In genomic region chr12:27391652-27392305, GRCm38 (mm10) we compare ENCODE assay signal across 18 mouse cellular contexts. TPM values are rescaled to one million over a fixed set of nuclear protein-coding genes. Genes with fewer than 3 reads are reported as not detected.
DNase-seq lines count a peak whose midpoint lies in the region; ATAC-seq and TF ChIP-seq lines count a peak whose summit lies in the region.
"Had no signal": no experiment of that assay in that cellular context is flagged by ENCODE, and none has a peak within 500 bp of the region (broad histone marks: within the 10 kb centered on the region; RNA-seq: fewer than 3 reads in every experiment).

No protein-coding gene starts in this region.

- DNase-seq in forebrain, embryonic 14.5 days (ENCODE audit: low spot score): peak; percentile 31
- peak; percentile 69 for DNase-seq in lung, postnatal 0 days (ENCODE audit: low spot score)
- DNase-seq in lung, postnatal 36 days: no peak
- no peak for DNase-seq in spleen, adult 18-20 months
- DNase-seq in retina, embryonic 14.5 days (ENCODE audit: low spot score): no peak
- DNase-seq: adrenal gland, adult 8-10 months; B cell, adult 2 months; cerebellum, adult 9-10 months; gastrocnemius, postnatal 25 days; retina, postnatal 1 day had no signal

- ATAC-seq in forebrain, embryonic 14.5 days: no peak
- no peak for ATAC-seq in forebrain, embryonic 12.5 days (ENCODE audit: low FRiP score)
- peak; percentile 64 for ATAC-seq in lung, postnatal 0 days
- ATAC-seq in embryonic facial prominence, embryonic 12.5 days (ENCODE audit: insufficient number of reproducible peaks, insufficient read depth, low FRiP score, low TSS enrichment): 0 out of 2 replicates have a peak, but pooled peaks have one; percentile 22
- 0 out of 2 replicates have a peak, but pooled peaks have one; percentile 58 for ATAC-seq in limb, embryonic 15.5 days (ENCODE audit: insufficient number of reproducible peaks, low FRiP score, low TSS enrichment, low read depth)
- ATAC-seq: liver, embryonic 12.5 days had no signal

- no peak overlapping the region for H3K4me3 ChIP-seq in forebrain, embryonic 14.5 days (ENCODE audit: low read depth, low read length)
- H3K4me3 ChIP-seq in forebrain, embryonic 12.5 days (replicated peaks): no peak overlapping the region
- H3K4me3 ChIP-seq in lung, postnatal 0 days (ENCODE audit: low read depth, low read length): no peak overlapping the region
- no peak overlapping the region for H3K4me3 ChIP-seq in embryonic facial prominence, embryonic 12.5 days
- no peak overlapping the region for H3K4me3 ChIP-seq in limb, embryonic 15.5 days
- H3K4me3 ChIP-seq: embryonic facial prominence, embryonic 13.5 days; kidney, embryonic 15.5 days; liver, embryonic 12.5 days; neural tube, embryonic 15.5 days had no signal

- H3K4me1 ChIP-seq in forebrain, embryonic 14.5 days (ENCODE audit: control insufficient read depth, insufficient read depth, low read length): peaks cover 4% of the 10 kb centered on the region; the same call in 1 of the 2 replicates
- H3K4me1 ChIP-seq in forebrain, embryonic 12.5 days: peaks cover 6% of the 10 kb centered on the region
- no peaks in the 10 kb centered on the region for H3K4me1 ChIP-seq in lung, postnatal 0 days (ENCODE audit: insufficient read depth, low read depth, low read length)
- H3K4me1 ChIP-seq in embryonic facial prominence, embryonic 12.5 days: peaks cover 5% of the 10 kb centered on the region
- peaks cover 10% of the 10 kb centered on the region for H3K4me1 ChIP-seq in limb, embryonic 15.5 days
- H3K4me1 ChIP-seq: liver, embryonic 12.5 days; neural tube, embryonic 15.5 days had no signal

- no peak for TF ChIP-seq EP300 in lung, postnatal 0 days (IDR thresholded peaks at IDR 0.05)

- no peaks in the 10 kb centered on the region for H3K27me3 ChIP-seq in forebrain, embryonic 14.5 days (replicated peaks; ENCODE audit: control insufficient read depth, insufficient read depth, low read length)
- no peaks in the 10 kb centered on the region for H3K27me3 ChIP-seq in forebrain, embryonic 12.5 days
- H3K27me3 ChIP-seq in lung, postnatal 0 days (replicated peaks; ENCODE audit: insufficient read depth, low read length): no peaks in the 10 kb centered on the region
- no peaks in the 10 kb centered on the region for H3K27me3 ChIP-seq in embryonic facial prominence, embryonic 12.5 days
- no peaks in the 10 kb centered on the region for H3K27me3 ChIP-seq in limb, embryonic 15.5 days
- H3K27me3 ChIP-seq: embryonic facial prominence, embryonic 13.5 days; kidney, embryonic 15.5 days; liver, embryonic 12.5 days; neural tube, embryonic 15.5 days had no signal

- no peaks in the 10 kb centered on the region for H3K36me3 ChIP-seq in forebrain, embryonic 14.5 days (ENCODE audit: control insufficient read depth, insufficient read depth, low read length)
- no peaks in the 10 kb centered on the region for H3K36me3 ChIP-seq in forebrain, embryonic 12.5 days (replicated peaks)
- no peaks in the 10 kb centered on the region for H3K36me3 ChIP-seq in lung, postnatal 0 days (ENCODE audit: insufficient read depth, low read length)
- H3K36me3 ChIP-seq in embryonic facial prominence, embryonic 12.5 days: no peaks in the 10 kb centered on the region
- H3K36me3 ChIP-seq in limb, embryonic 15.5 days: no peaks in the 10 kb centered on the region
- H3K36me3 ChIP-seq: embryonic facial prominence, embryonic 13.5 days; kidney, embryonic 15.5 days; liver, embryonic 12.5 days; neural tube, embryonic 15.5 days had no signal

- H3K9ac ChIP-seq in forebrain, embryonic 14.5 days (ENCODE audit: low read length): peak overlapping the region; percentile 13; the same call in 1 of the 2 replicates
- H3K9ac ChIP-seq in forebrain, embryonic 12.5 days: no peak overlapping the region
- no peak overlapping the region for H3K9ac ChIP-seq in lung, postnatal 0 days (replicated peaks; ENCODE audit: low read depth)
- H3K9ac ChIP-seq in embryonic facial prominence, embryonic 12.5 days: no peak overlapping the region
- H3K9ac ChIP-seq in limb, embryonic 15.5 days: no peak overlapping the region
- H3K9ac ChIP-seq: embryonic facial prominence, embryonic 13.5 days; kidney, embryonic 15.5 days; liver, embryonic 12.5 days; neural tube, embryonic 15.5 days had no signal

- WGBS in forebrain, embryonic 14.5 days: 14% methylated on average over 7 of the region's 7 CpGs
- WGBS in forebrain, embryonic 12.5 days: 27% methylated on average over 7 of the region's 7 CpGs
- WGBS in lung, postnatal 0 days: 44% methylated on average over 7 of the region's 7 CpGs
- WGBS in embryonic facial prominence, embryonic 12.5 days: 31% methylated on average over 7 of the region's 7 CpGs
- 25% methylated on average over 7 of the region's 7 CpGs for WGBS in limb, embryonic 15.5 days

- no peak overlapping the region for H3K4me2 ChIP-seq in forebrain, embryonic 14.5 days (ENCODE audit: low read length)
- no peak overlapping the region for H3K4me2 ChIP-seq in forebrain, embryonic 12.5 days
- H3K4me2 ChIP-seq in lung, postnatal 0 days (replicated peaks; ENCODE audit: low read depth, low read length): no peak overlapping the region
- no peak overlapping the region for H3K4me2 ChIP-seq in embryonic facial prominence, embryonic 12.5 days (replicated peaks)
- no peak overlapping the region for H3K4me2 ChIP-seq in limb, embryonic 15.5 days
- H3K4me2 ChIP-seq: embryonic facial prominence, embryonic 13.5 days; heart, embryonic 11.5 days; kidney, embryonic 15.5 days; liver, embryonic 12.5 days; neural tube, embryonic 15.5 days had no signal

- no peak for TF ChIP-seq CTCF in lung, postnatal 0 days (IDR thresholded peaks at IDR 0.05)

- no peaks in the 10 kb centered on the region for H3K9me3 ChIP-seq in forebrain, embryonic 14.5 days (replicated peaks; ENCODE audit: control insufficient read depth, low read length)
- no peaks in the 10 kb centered on the region for H3K9me3 ChIP-seq in forebrain, embryonic 12.5 days
- H3K9me3 ChIP-seq in lung, postnatal 0 days (ENCODE audit: low read length): no peaks in the 10 kb centered on the region
- no peaks in the 10 kb centered on the region for H3K9me3 ChIP-seq in embryonic facial prominence, embryonic 12.5 days
- no peaks in the 10 kb centered on the region for H3K9me3 ChIP-seq in limb, embryonic 15.5 days
- H3K9me3 ChIP-seq: embryonic facial prominence, embryonic 13.5 days; kidney, embryonic 15.5 days; liver, embryonic 12.5 days; neural tube, embryonic 15.5 days had no signal

- H3K27ac ChIP-seq in forebrain, embryonic 14.5 days (ENCODE audit: low read depth, low read length): no peak overlapping the region
- H3K27ac ChIP-seq in forebrain, embryonic 12.5 days: no peak overlapping the region
- H3K27ac ChIP-seq in lung, postnatal 0 days (ENCODE audit: low read length): no peak overlapping the region
- no peak overlapping the region for H3K27ac ChIP-seq in embryonic facial prominence, embryonic 12.5 days
- H3K27ac ChIP-seq in limb, embryonic 15.5 days: no peak overlapping the region
- H3K27ac ChIP-seq: embryonic facial prominence, embryonic 13.5 days; kidney, embryonic 15.5 days; liver, embryonic 12.5 days; neural tube, embryonic 15.5 days had no signal

RNA-seq across cellular contexts. Expression of gene Sox11, which starts 49.4 kb away (rescaled TPM):
- polyA plus RNA-seq in forebrain, embryonic 14.5 days (2014; fragmentation: Nextera tagmentation; extraction: Ambion mirVana): 948 and 1,039 TPM in 2 replicates
- 701 and 760 TPM in 2 replicates for polyA plus RNA-seq in forebrain, embryonic 12.5 days (2016; fragmentation: Nextera tagmentation; extraction: Ambion mirVana)
- polyA plus RNA-seq in lung, postnatal 0 days (2015; fragmentation: Nextera tagmentation; extraction: Ambion mirVana): 9.2 and 11.3 TPM in 2 replicates
- polyA plus RNA-seq in embryonic facial prominence, embryonic 12.5 days (2016; fragmentation: Nextera tagmentation; extraction: Ambion mirVana): 246 and 250 TPM in 2 replicates
- 59.0 and 68.9 TPM in 2 replicates for polyA plus RNA-seq in limb, embryonic 15.5 days (2015; fragmentation: Nextera tagmentation; extraction: Ambion mirVana)

Comparison
In these comparisons a context has a peak if more than half of its experiments do, and no peak if none do; other contexts are left out.
1. DNase-seq: peak in forebrain, embryonic 14.5 days (single experiment) and lung, postnatal 0 days (single experiment); none in lung, postnatal 36 days (single experiment), spleen, adult 18-20 months (0 of 2) and retina, embryonic 14.5 days (single experiment).
2. ATAC-seq: peak in lung, postnatal 0 days (single experiment), embryonic facial prominence, embryonic 12.5 days (single experiment) and limb, embryonic 15.5 days (single experiment); none in forebrain, embryonic 14.5 days (single experiment) and forebrain, embryonic 12.5 days (single experiment).